ENCODE assay signal across 9 mouse cellular contexts in the genomic region with DNA sequence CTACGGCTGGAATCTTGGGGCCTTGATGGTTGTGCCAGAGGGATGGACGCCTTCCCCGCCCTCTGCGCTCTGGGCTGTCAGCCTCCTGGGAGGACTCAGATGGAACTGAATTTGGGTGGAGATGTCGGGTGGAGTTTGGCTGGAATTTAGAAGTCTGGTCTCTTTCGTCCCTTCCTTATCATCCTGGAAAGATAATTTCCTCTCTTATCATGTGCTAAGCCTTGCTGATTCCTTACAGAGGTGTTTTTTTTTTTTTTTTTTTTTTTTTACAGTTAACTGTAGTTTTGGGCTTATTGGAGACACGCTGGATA. TPM values are rescaled to one million over a fixed set of nuclear protein-coding genes. Genes with fewer than 3 reads are reported as not detected.
DNase-seq lines count a peak whose midpoint lies in the region; ATAC-seq and TF ChIP-seq lines count a peak whose summit lies in the region.
"Had no signal": no experiment of that assay in that cellular context is flagged by ENCODE, and none has a peak within 500 bp of the region (broad histone marks: within the 10 kb centered on the region; RNA-seq: fewer than 3 reads in every experiment).

No protein-coding gene starts in this region.

- H3K27me3 ChIP-seq in embryonic facial prominence, embryonic 13.5 days, result no peaks in the 10 kb centered on the region; the same call in 1 of the 2 replicates
- no peaks in the 10 kb centered on the region for H3K27me3 ChIP-seq in heart, postnatal 0 days (ENCODE audit: control insufficient read depth, insufficient read depth, low read length)

- peak; percentile 28 to 34 for DNase-seq in lung, adult 18-20 months
- no peak for DNase-seq in lung, postnatal 10 days
- DNase-seq in heart, postnatal 0 days (ENCODE audit: low spot score), result no peak
- DNase-seq in thymus, postnatal 25 days, result no peak
- no peak for DNase-seq in right cerebral cortex, postnatal 10 days (ENCODE audit: low spot score in 2 of 2)
- no peak for DNase-seq in thymus, postnatal 4 days

- H3K4me3 ChIP-seq in embryonic facial prominence, embryonic 13.5 days, result peak overlapping the region; percentile 77
- peak overlapping the region; percentile 82 for H3K4me3 ChIP-seq in heart, postnatal 0 days (ENCODE audit: low read depth, low read length)

- no peak overlapping the region for H3K27ac ChIP-seq in embryonic facial prominence, embryonic 13.5 days
- H3K27ac ChIP-seq in heart, postnatal 0 days (ENCODE audit: low read depth), result peak overlapping the region; percentile 86

- H3K4me2 ChIP-seq in embryonic facial prominence, embryonic 13.5 days, result peak overlapping the region; percentile 72
- H3K4me2 ChIP-seq in heart, postnatal 0 days (ENCODE audit: low read depth, low read length), result peak overlapping the region; percentile 80

- no peaks in the 10 kb centered on the region for H3K9me3 ChIP-seq in embryonic facial prominence, embryonic 13.5 days
- H3K9me3 ChIP-seq in heart, postnatal 0 days (replicated peaks; ENCODE audit: control insufficient read depth, low read length), result no peaks in the 10 kb centered on the region

- no peak for TF ChIP-seq EP300 in heart, postnatal 0 days (IDR thresholded peaks at IDR 0.05; ENCODE audit: low read depth)

- 87% methylated on average over 7 of the region's 7 CpGs for WGBS in embryonic facial prominence, embryonic 13.5 days
- WGBS in heart, postnatal 0 days, result 45% methylated on average over 7 of the region's 7 CpGs

- TF ChIP-seq CTCF in heart, postnatal 0 days (IDR thresholded peaks at IDR 0.05; ENCODE audit: low read depth), result no peak

- ATAC-seq in embryonic facial prominence, embryonic 13.5 days (ENCODE audit: insufficient number of reproducible peaks, insufficient read depth, low FRiP score, low TSS enrichment, low read depth), result no peak
- ATAC-seq in heart, postnatal 0 days (ENCODE audit: insufficient read depth, low read depth), result no peak
- peak; percentile 1; the same call in 1 of the 2 replicates for ATAC-seq in megakaryocyte progenitor cell, adult 5-6 weeks (replicated peaks; ENCODE audit: poor library complexity)

- no peaks in the 10 kb centered on the region for H3K36me3 ChIP-seq in embryonic facial prominence, embryonic 13.5 days
- no peaks in the 10 kb centered on the region for H3K36me3 ChIP-seq in heart, postnatal 0 days (replicated peaks; ENCODE audit: control insufficient read depth, insufficient read depth, low read length)

- H3K9ac ChIP-seq in embryonic facial prominence, embryonic 13.5 days, result peak overlapping the region; percentile 88; the same call in 1 of the 2 replicates
- no peak overlapping the region for H3K9ac ChIP-seq in heart, postnatal 0 days (replicated peaks; ENCODE audit: low read depth, low read length)

- peaks cover 60% of the 10 kb centered on the region for H3K4me1 ChIP-seq in embryonic facial prominence, embryonic 13.5 days
- H3K4me1 ChIP-seq in heart, postnatal 0 days (ENCODE audit: control insufficient read depth, insufficient read depth), result peaks cover 57% of the 10 kb centered on the region

RNA-seq across cellular contexts. Expression of gene Sept8, which starts 2.7 kb away (rescaled TPM):
- polyA plus RNA-seq in embryonic facial prominence, embryonic 13.5 days (2015; fragmentation: Nextera tagmentation; extraction: Ambion mirVana), result 38.1 and 43.6 TPM in 2 replicates
- total RNA-seq in heart, postnatal 0 days (2014; rRNA removed; ENCODE audit: low replicate concordance), result 47.1 and 55.8 TPM in 2 replicates
- polyA plus RNA-seq in heart, postnatal 0 days (2015; fragmentation: Nextera tagmentation; extraction: Ambion mirVana), result 10.3 and 11.5 TPM in 2 replicates
- 15.5 and 27.3 TPM in 2 replicates for total RNA-seq in megakaryocyte progenitor cell, adult 5-6 weeks (2015)
- 11.0 and 24.6 TPM in 2 replicates for total RNA-seq in megakaryocyte progenitor cell, adult 5-6 weeks (2017)

RNA-seq across cellular contexts. Expression of gene Sowaha, which starts 41.7 kb away (rescaled TPM):
- 0.21 and 1.2 TPM in 2 replicates for polyA plus RNA-seq in embryonic facial prominence, embryonic 13.5 days (2015; fragmentation: Nextera tagmentation; extraction: Ambion mirVana)
- not detected in 2 replicates for total RNA-seq in heart, postnatal 0 days (2014; rRNA removed; ENCODE audit: low replicate concordance)
- polyA plus RNA-seq in heart, postnatal 0 days (2015; fragmentation: Nextera tagmentation; extraction: Ambion mirVana), result 0.04 and 0.08 TPM in 2 replicates
- 0.73 and 0.79 TPM in 2 replicates for total RNA-seq in megakaryocyte progenitor cell, adult 5-6 weeks (2015)
- 0.29 and 0.91 TPM in 2 replicates for total RNA-seq in megakaryocyte progenitor cell, adult 5-6 weeks (2017)

RNA-seq across cellular contexts. Expression of gene Gm9945, which starts 41.8 kb away (rescaled TPM):
- polyA plus RNA-seq in embryonic facial prominence, embryonic 13.5 days (2015; fragmentation: Nextera tagmentation; extraction: Ambion mirVana), result not detected in 2 replicates
- not detected in 2 replicates for total RNA-seq in heart, postnatal 0 days (2014; rRNA removed; ENCODE audit: low replicate concordance)
- not detected in 2 replicates for polyA plus RNA-seq in heart, postnatal 0 days (2015; fragmentation: Nextera tagmentation; extraction: Ambion mirVana)
- not detected in 2 replicates for total RNA-seq in megakaryocyte progenitor cell, adult 5-6 weeks (2015)
- not detected in 2 replicates for total RNA-seq in megakaryocyte progenitor cell, adult 5-6 weeks (2017)
- total RNA-seq: gastrocnemius, postnatal 36 days had no signal

RNA-seq across cellular contexts. Expression of gene Kif3a, which starts 45.4 kb away (rescaled TPM):
- 118 and 122 TPM in 2 replicates for polyA plus RNA-seq in embryonic facial prominence, embryonic 13.5 days (2015; fragmentation: Nextera tagmentation; extraction: Ambion mirVana)
- 6.1 and 17.5 TPM in 2 replicates for total RNA-seq in heart, postnatal 0 days (2014; rRNA removed; ENCODE audit: low replicate concordance)
- 23.7 and 24.3 TPM in 2 replicates for polyA plus RNA-seq in heart, postnatal 0 days (2015; fragmentation: Nextera tagmentation; extraction: Ambion mirVana)
- total RNA-seq in megakaryocyte progenitor cell, adult 5-6 weeks (2015), result 3.9 TPM in 2 replicates
- total RNA-seq in megakaryocyte progenitor cell, adult 5-6 weeks (2017), result 6.2 and 9.1 TPM in 2 replicates

RNA-seq across cellular contexts. Expression of gene Gm9837, which starts 51.5 kb away (rescaled TPM):
- not detected in 2 replicates for polyA plus RNA-seq in embryonic facial prominence, embryonic 13.5 days (2015; fragmentation: Nextera tagmentation; extraction: Ambion mirVana)
- not detected in 2 replicates for total RNA-seq in heart, postnatal 0 days (2014; rRNA removed; ENCODE audit: low replicate concordance)
- not detected in 2 replicates for polyA plus RNA-seq in heart, postnatal 0 days (2015; fragmentation: Nextera tagmentation; extraction: Ambion mirVana)
- total RNA-seq in megakaryocyte progenitor cell, adult 5-6 weeks (2015), result not detected in 2 replicates
- not detected in 2 replicates for total RNA-seq in megakaryocyte progenitor cell, adult 5-6 weeks (2017)
- total RNA-seq: gastrocnemius, postnatal 36 days had no signal

Comparison
In these comparisons a context has a peak if more than half of its experiments do, and no peak if none do; other contexts are left out.
1. DNase-seq: peak in lung, adult 18-20 months (2 of 2); none in lung, postnatal 10 days (single experiment), heart, postnatal 0 days (single experiment), thymus, postnatal 25 days (single experiment), right cerebral cortex, postnatal 10 days (0 of 2) and thymus, postnatal 4 days (single experiment).